Mouse (Mus musculus) gastrocnemius, postnatal 36 days (tissue): Measurements from ENCODE around the gene Ifnar1. TPM values are rescaled to one million over a fixed set of nuclear protein-coding genes. Genes with fewer than 3 reads are reported as not detected.

Experiments
- DNase-seq, 2 experiments: peaks; one replicate each; pipeline ENCODE4 v3.0.0; 2022
- intact Hi-C: fragments of 180-260 bp; cut with DNase I; formaldehyde crosslinking; loops from one replicate; pipeline ENCODE4 v1.15.1; 2025
- total RNA-seq, 2 experiments: library from RNA; stranded (reverse); gene quantifications; 2 replicates each; pipeline ENCODE4 v1.2.3; 2021

Ifnar1 gene
- total RNA-seq, 2 experiments from 2014 or later = 9.6 to 11.3 TPM

- intact Hi-C loops = no loop called here
- no peak for DNase-seq
Observed at GRCm38 (mm10) chr16:91534888-91535287, 49.9 kb downstream of the Ifnar1 start.

- no peak for DNase-seq
Observed at GRCm38 (mm10) chr16:91536372-91536771, 51.3 kb downstream of the Ifnar1 start.

GRCm38 (mm10) chr16:91537065-91537464 is 52.0 kb downstream of the Ifnar1 start:
- intact Hi-C loops = no loop called here
- DNase-seq = no peak

More at GRCm38 (mm10) chr16:91536372-91536771, 51.3 kb downstream of the Ifnar1 start:
- intact Hi-C loops = no loop called here

- no peak for DNase-seq
Observed at GRCm38 (mm10) chr16:91538051-91538450, 53.0 kb downstream of the Ifnar1 start.

GRCm38 (mm10) chr16:91538513-91538912 is 53.5 kb downstream of the Ifnar1 start:
- DNase-seq = no peak

More at GRCm38 (mm10) chr16:91538051-91538450, 53.0 kb downstream of the Ifnar1 start:
- intact Hi-C loops = no loop called here

GRCm38 (mm10) chr16:91541573-91542081 is 56.6 kb downstream of the Ifnar1 start:
- intact Hi-C loops = no loop called here
- no peak for DNase-seq

More at GRCm38 (mm10) chr16:91538513-91538912, 53.5 kb downstream of the Ifnar1 start:
- intact Hi-C loops = no loop called here

- no peak for DNase-seq
- intact Hi-C loops = no loop called here
Observed at GRCm38 (mm10) chr16:91543619-91544018, 58.6 kb downstream of the Ifnar1 start.

- DNase-seq = no peak
- intact Hi-C loops = no loop called here
Observed at GRCm38 (mm10) chr16:91545597-91546281, 60.7 kb downstream of the Ifnar1 start.

GRCm38 (mm10) chr16:91546391-91546835 is 61.4 kb downstream of the Ifnar1 start:
- intact Hi-C loops = no loop called here
- DNase-seq = no peak

GRCm38 (mm10) chr16:91546836-91547741 is 62.1 kb downstream of the Ifnar1 start, which contains the start of gene Ifngr2:
TSS of gene Ifngr2 (plus strand) at chr16:91547072.
- intact Hi-C loops = no loop called here
- DNase-seq = peak; percentile 46 to 64

- intact Hi-C loops = no loop called here
- no peak for DNase-seq
Observed at GRCm38 (mm10) chr16:91547974-91548373, 62.9 kb downstream of the Ifnar1 start.

GRCm38 (mm10) chr16:91548586-91548985 is 63.5 kb downstream of the Ifnar1 start:
- DNase-seq = no peak
- intact Hi-C loops = no loop called here

GRCm38 (mm10) chr16:91548996-91549395 is 64.0 kb downstream of the Ifnar1 start:
- intact Hi-C loops = no loop called here
- DNase-seq = no peak

- DNase-seq = no peak
- intact Hi-C loops = no loop called here
Observed at GRCm38 (mm10) chr16:91549616-91550015, 64.6 kb downstream of the Ifnar1 start.

GRCm38 (mm10) chr16:91551081-91551524 is 66.1 kb downstream of the Ifnar1 start:
- intact Hi-C loops = no loop called here
- no peak for DNase-seq

- intact Hi-C loops = no loop called here
- DNase-seq = no peak
Observed at GRCm38 (mm10) chr16:91552072-91552471, 67.0 kb downstream of the Ifnar1 start.

- intact Hi-C loops = no loop called here
- no peak for DNase-seq
Observed at GRCm38 (mm10) chr16:91553625-91554024, 68.6 kb downstream of the Ifnar1 start.

- no peak for DNase-seq
- intact Hi-C loops = no loop called here
Observed at GRCm38 (mm10) chr16:91555017-91555605, 70.1 kb downstream of the Ifnar1 start.

- intact Hi-C loops = no loop called here
Observed at GRCm38 (mm10) chr16:91556659-91557058, 71.6 kb downstream of the Ifnar1 start.

More at GRCm38 (mm10) chr16:91556659-91557058, 71.6 kb downstream of the Ifnar1 start:
- DNase-seq = no peak
